9 mouse cellular contexts compared by ENCODE assay signal in genomic region chr6:115983306-115984038, GRCm38 (mm10). TPM values are rescaled to one million over a fixed set of nuclear protein-coding genes. Genes with fewer than 3 reads are reported as not detected.
DNase-seq lines count a peak whose midpoint lies in the region; ATAC-seq lines count a peak whose summit lies in the region.
"Had no signal": no experiment of that assay in that cellular context is flagged by ENCODE, and none has a peak within 500 bp of the region (broad histone marks: within the 10 kb centered on the region; RNA-seq: fewer than 3 reads in every experiment).

No protein-coding gene starts in this region.

- peaks cover 13% of the 10 kb centered on the region for H3K36me3 ChIP-seq in kidney, embryonic 14.5 days (ENCODE audit: control insufficient read depth, insufficient read depth, low read length)
- 0 out of 2 replicates have a peak, but pooled peaks cover 5% of the 10 kb centered on the region for H3K36me3 ChIP-seq in embryonic facial prominence, embryonic 14.5 days (ENCODE audit: control insufficient read depth, insufficient read depth, low read length)
- H3K36me3 ChIP-seq in intestine, embryonic 14.5 days (ENCODE audit: control insufficient read depth, insufficient read depth, low read length): 0 out of 2 replicates have a peak, but pooled peaks cover 7% of the 10 kb centered on the region

- no peaks in the 10 kb centered on the region for H3K27me3 ChIP-seq in kidney, embryonic 14.5 days (ENCODE audit: control insufficient read depth, insufficient read depth, low read length)
- H3K27me3 ChIP-seq in embryonic facial prominence, embryonic 14.5 days (replicated peaks; ENCODE audit: control insufficient read depth, insufficient read depth, low read length): no peaks in the 10 kb centered on the region
- H3K27me3 ChIP-seq in intestine, embryonic 14.5 days (replicated peaks; ENCODE audit: control insufficient read depth, insufficient read depth, low read length): no peaks in the 10 kb centered on the region

- H3K4me3 ChIP-seq in kidney, embryonic 14.5 days (ENCODE audit: low read length): no peak overlapping the region; the same call in 1 of the 2 replicates
- no peak overlapping the region for H3K4me3 ChIP-seq in embryonic facial prominence, embryonic 14.5 days (ENCODE audit: low read depth, low read length)
- no peak overlapping the region for H3K4me3 ChIP-seq in intestine, embryonic 14.5 days (ENCODE audit: low read depth, low read length)

- H3K4me1 ChIP-seq in kidney, embryonic 14.5 days (ENCODE audit: control insufficient read depth, insufficient read depth, low read length): peaks cover 58% of the 10 kb centered on the region
- peaks cover 39% of the 10 kb centered on the region for H3K4me1 ChIP-seq in embryonic facial prominence, embryonic 14.5 days (ENCODE audit: control insufficient read depth, insufficient read depth, low read length)
- H3K4me1 ChIP-seq in intestine, embryonic 14.5 days (replicated peaks; ENCODE audit: control insufficient read depth, insufficient read depth, low read length): peaks cover 47% of the 10 kb centered on the region

- peak overlapping the region; percentile 25 for H3K4me2 ChIP-seq in kidney, embryonic 14.5 days (replicated peaks; ENCODE audit: low read depth, low read length)
- H3K4me2 ChIP-seq in embryonic facial prominence, embryonic 14.5 days (ENCODE audit: low read depth, low read length): peak overlapping the region; percentile 24
- H3K4me2 ChIP-seq in intestine, embryonic 14.5 days (ENCODE audit: low read length): peak overlapping the region; percentile 28

- ATAC-seq in kidney, embryonic 14.5 days (ENCODE audit: low FRiP score, low TSS enrichment): peak; percentile 58; the same call in 1 of the 2 replicates
- no peak for ATAC-seq in embryonic facial prominence, embryonic 14.5 days (ENCODE audit: low read depth)
- ATAC-seq in intestine, embryonic 14.5 days (replicated peaks; ENCODE audit: low FRiP score, low TSS enrichment, low read depth): no peak

- 23% methylated on average over 12 of the region's 12 CpGs for WGBS in kidney, embryonic 14.5 days
- 53% methylated on average over 12 of the region's 12 CpGs for WGBS in embryonic facial prominence, embryonic 14.5 days
- 46% methylated on average over 12 of the region's 12 CpGs for WGBS in intestine, embryonic 14.5 days

- peak overlapping the region; percentile 34; the same call in 1 of the 2 replicates for H3K9ac ChIP-seq in kidney, embryonic 14.5 days (ENCODE audit: low read depth, low read length)
- 0 out of 2 replicates have a peak overlapping the region, but pooled peaks have one; percentile 35 for H3K9ac ChIP-seq in embryonic facial prominence, embryonic 14.5 days (ENCODE audit: low read depth, low read length)
- H3K9ac ChIP-seq in intestine, embryonic 14.5 days (ENCODE audit: low read length): no peak overlapping the region

- no peaks in the 10 kb centered on the region for H3K9me3 ChIP-seq in kidney, embryonic 14.5 days (ENCODE audit: control insufficient read depth, low read length)
- H3K9me3 ChIP-seq in embryonic facial prominence, embryonic 14.5 days (ENCODE audit: control insufficient read depth, low read length): no peaks in the 10 kb centered on the region
- H3K9me3 ChIP-seq in intestine, embryonic 14.5 days (ENCODE audit: control insufficient read depth, low read length): no peaks in the 10 kb centered on the region

- no peak for DNase-seq in kidney, postnatal 36 days
- no peak for DNase-seq in embryonic facial prominence, embryonic 14.5 days (ENCODE audit: low spot score)
- no peak for DNase-seq in intestine, embryonic 14.5 days (ENCODE audit: low spot score)
- DNase-seq in lung, postnatal 4 days: peak; percentile 60 to 89
- DNase-seq in urinary bladder, adult 18-20 months (ENCODE audit: low spot score in 2 of 2): no peak
- DNase-seq in retina, embryonic 14.5 days (ENCODE audit: low spot score): no peak
- DNase-seq: right cerebral cortex, postnatal 4 days had no signal

- H3K27ac ChIP-seq in kidney, embryonic 14.5 days (ENCODE audit: low read depth, low read length): peak overlapping the region; percentile 89
- peak overlapping the region; percentile 70 for H3K27ac ChIP-seq in embryonic facial prominence, embryonic 14.5 days (replicated peaks; ENCODE audit: low read depth, low read length)
- peak overlapping the region; percentile 76 for H3K27ac ChIP-seq in intestine, embryonic 14.5 days (ENCODE audit: low read depth)

RNA-seq across cellular contexts. Expression of gene Plxnd1, which starts 11.3 kb away (rescaled TPM):
- 58.3 and 62.7 TPM in 2 replicates for polyA plus RNA-seq in kidney, embryonic 14.5 days (2014; fragmentation: Nextera tagmentation; extraction: Ambion mirVana)
- polyA plus RNA-seq in embryonic facial prominence, embryonic 14.5 days (2014; fragmentation: Nextera tagmentation; extraction: Ambion mirVana): 45.5 and 46.9 TPM in 2 replicates
- 39.7 and 46.5 TPM in 2 replicates for polyA plus RNA-seq in intestine, embryonic 14.5 days (2014; fragmentation: Nextera tagmentation; extraction: Ambion mirVana)

RNA-seq across cellular contexts. Expression of gene H1foo, which starts 38.7 kb away (rescaled TPM):
- polyA plus RNA-seq in kidney, embryonic 14.5 days (2014; fragmentation: Nextera tagmentation; extraction: Ambion mirVana): not detected in 2 replicates
- not detected in 2 replicates for polyA plus RNA-seq in embryonic facial prominence, embryonic 14.5 days (2014; fragmentation: Nextera tagmentation; extraction: Ambion mirVana)
- not detected in 2 replicates for polyA plus RNA-seq in intestine, embryonic 14.5 days (2014; fragmentation: Nextera tagmentation; extraction: Ambion mirVana)
- polyA plus RNA-seq: liver, embryonic 16.5 days had no signal

RNA-seq across cellular contexts. Expression of gene Rho, which starts 51.9 kb away (rescaled TPM):
- 0.06 TPM in 1 of 2 replicates, not detected in the other for polyA plus RNA-seq in kidney, embryonic 14.5 days (2014; fragmentation: Nextera tagmentation; extraction: Ambion mirVana)
- polyA plus RNA-seq in embryonic facial prominence, embryonic 14.5 days (2014; fragmentation: Nextera tagmentation; extraction: Ambion mirVana): 0.51 and 1.0 TPM in 2 replicates
- 0.07 TPM in 1 of 2 replicates, not detected in the other for polyA plus RNA-seq in intestine, embryonic 14.5 days (2014; fragmentation: Nextera tagmentation; extraction: Ambion mirVana)
- polyA plus RNA-seq: liver, embryonic 16.5 days had no signal

Comparison
In these comparisons a context has a peak if more than half of its experiments do, and no peak if none do; other contexts are left out.
1. DNase-seq: peak in lung, postnatal 4 days (2 of 2); none in kidney, postnatal 36 days (0 of 2), embryonic facial prominence, embryonic 14.5 days (single experiment), intestine, embryonic 14.5 days (single experiment), urinary bladder, adult 18-20 months (0 of 2) and retina, embryonic 14.5 days (single experiment).
2. Peak in every context shown above with its lines, with median percentiles within 50 percentile points of each other: H3K27ac ChIP-seq and H3K4me2 ChIP-seq.